Mouse (Mus musculus): ENCODE measurements at regions not wholly inside any gene's neighbourhood (a gene's known extent, or its start where the extent isn't known, plus 50 kb on each side); places are given as distances from the start of the nearest gene placed in this dataset.
A peak's percentile ranks its signal among the peaks of the same experiment; 100 is the strongest.

DNA sequence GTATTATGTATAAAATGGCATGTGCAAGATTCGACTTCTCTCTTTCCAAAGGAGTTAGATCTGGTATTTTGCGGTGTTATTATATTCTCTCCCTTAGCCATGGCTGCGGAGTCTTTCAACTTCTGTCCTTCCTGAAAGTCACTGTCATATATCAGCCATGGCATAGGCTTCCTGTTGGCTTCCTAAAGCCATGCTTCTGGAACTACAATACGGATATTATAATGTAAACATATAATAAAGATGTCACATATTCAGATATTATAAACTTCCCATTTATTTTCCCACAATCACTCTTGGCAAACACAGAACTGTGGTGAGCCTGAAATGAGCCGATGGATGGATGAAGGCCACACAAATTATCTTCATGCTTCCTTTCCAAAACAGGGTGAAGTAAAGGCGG, 240.8 kb downstream of the Basp1 start:
- no peaks in the 10 kb centered on the region for H3K27me3 ChIP-seq (ENCODE audit: control insufficient read depth, insufficient read depth, low read depth, low read length)
- no peaks in the 10 kb centered on the region for H3K4me1 ChIP-seq (ENCODE audit: control insufficient read depth, insufficient read depth, low read length)
- H3K9me3 ChIP-seq (replicated peaks; ENCODE audit: control insufficient read depth, low read length, poor library complexity, severe bottlenecking), result no peaks in the 10 kb centered on the region
- no peak overlapping the region for H3K9ac ChIP-seq (ENCODE audit: low read depth, low read length)
- 94% methylated on average over 6 of the region's 6 CpGs for WGBS
- no peak overlapping the region for H3K27ac ChIP-seq (ENCODE audit: low read length)
- no peaks in the 10 kb centered on the region for H3K36me3 ChIP-seq (ENCODE audit: control insufficient read depth, insufficient read depth, low read length)
- no peak overlapping the region for H3K4me3 ChIP-seq (ENCODE audit: low read depth, low read length)
- H3K4me2 ChIP-seq (ENCODE audit: low read length), result no peak overlapping the region
- no peak for ATAC-seq

DNA sequence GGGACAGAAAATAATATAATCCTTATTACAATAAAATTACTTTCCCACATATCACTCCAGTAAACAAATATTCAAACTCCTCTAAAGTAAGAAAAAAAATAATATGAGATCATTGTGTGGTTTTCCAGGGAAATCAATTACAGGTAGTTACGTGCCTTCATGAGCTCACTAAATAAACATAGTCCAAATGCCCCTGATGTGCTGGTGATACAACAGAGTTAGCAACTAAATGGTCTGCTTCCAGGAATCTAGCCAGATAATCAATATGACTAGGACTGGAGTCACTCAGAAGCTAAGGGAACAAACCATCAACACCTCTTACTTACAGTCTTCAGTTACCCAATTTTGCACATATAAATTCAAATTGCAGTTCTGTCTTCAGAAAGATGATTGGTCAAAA, 267.2 kb downstream of the Basp1 start:
- peaks cover 1% of the 10 kb centered on the region; the same call in 1 of the 2 replicates for H3K4me1 ChIP-seq (ENCODE audit: control insufficient read depth, insufficient read depth, low read length)
- no peak overlapping the region for H3K27ac ChIP-seq (ENCODE audit: low read length)
- H3K36me3 ChIP-seq (ENCODE audit: control insufficient read depth, insufficient read depth, low read length), result no peaks in the 10 kb centered on the region
- 97% methylated on average over 1 of the region's 1 CpGs for WGBS
- no peak overlapping the region for H3K4me2 ChIP-seq (ENCODE audit: low read length)
- no peaks in the 10 kb centered on the region for H3K27me3 ChIP-seq (ENCODE audit: control insufficient read depth, insufficient read depth, low read depth, low read length)
- no peak overlapping the region for H3K9ac ChIP-seq (ENCODE audit: low read depth, low read length)
- no peaks in the 10 kb centered on the region for H3K9me3 ChIP-seq (replicated peaks; ENCODE audit: control insufficient read depth, low read length, poor library complexity, severe bottlenecking)
- ATAC-seq, result no peak
- no peak overlapping the region for H3K4me3 ChIP-seq (ENCODE audit: low read depth, low read length)

- Histone ChIP-seq H3K27ac (ENCODE audit: low read length) (no peak overlapping the region), H3K4me1 (ENCODE audit: control insufficient read depth, insufficient read depth, low read length) (peaks cover 9% of the 10 kb centered on the region), H3K27me3 (ENCODE audit: control insufficient read depth, insufficient read depth, low read depth, low read length) (no peaks in the 10 kb centered on the region), H3K36me3 (ENCODE audit: control insufficient read depth, insufficient read depth, low read length) (no peaks in the 10 kb centered on the region), H3K4me3 (ENCODE audit: low read depth, low read length) (no peak overlapping the region), H3K9ac (ENCODE audit: low read depth, low read length) (no peak overlapping the region), H3K4me2 (ENCODE audit: low read length) (no peak overlapping the region), H3K9me3 (replicated peaks; ENCODE audit: control insufficient read depth, low read length, poor library complexity, severe bottlenecking) (no peaks in the 10 kb centered on the region)
- ATAC-seq, result no peak
- 77% methylated on average over 1 of the region's 1 CpGs for WGBS
These were observed 269.3 kb downstream of the Basp1 start for GRCm38 (mm10) chr15:25144228-25144627.

DNA sequence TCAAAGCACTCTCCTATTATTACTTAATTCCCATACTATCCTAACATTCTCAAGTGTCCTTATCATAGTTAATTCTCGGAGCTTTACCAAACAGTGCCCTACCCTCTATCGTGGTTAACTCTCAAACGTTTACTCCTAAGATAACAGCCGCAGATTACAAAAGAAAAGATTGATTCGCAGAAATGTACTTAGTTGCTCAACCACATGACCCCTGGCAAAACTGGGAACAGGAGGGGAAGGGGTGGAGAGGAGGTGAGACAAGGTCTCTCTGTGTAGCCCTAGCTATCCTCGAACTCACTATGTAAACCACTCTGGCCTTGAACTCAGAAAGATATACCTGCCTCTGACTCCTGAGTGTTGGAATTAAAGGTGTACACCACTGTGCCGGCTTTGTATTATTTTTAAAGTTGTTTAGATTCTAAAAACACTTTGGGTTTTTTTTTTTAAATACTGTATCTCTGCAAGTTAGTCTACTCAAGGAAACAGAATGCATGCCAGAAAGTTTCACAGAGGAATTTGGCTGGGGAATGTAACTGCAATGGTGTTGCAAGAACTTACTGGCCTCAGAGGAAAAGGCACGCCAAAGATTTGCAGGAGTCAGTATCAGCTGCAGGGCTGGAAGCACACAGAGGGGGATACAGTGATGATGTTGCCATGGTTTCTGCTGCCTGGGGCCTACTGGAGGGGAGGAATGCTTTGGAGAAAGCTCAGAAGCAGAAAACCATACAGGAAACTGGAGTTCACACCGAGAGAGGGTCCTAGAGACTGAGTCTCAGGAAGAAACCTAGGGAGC, 273.0 kb downstream of the Basp1 start:
- no peak overlapping the region for H3K4me2 ChIP-seq (ENCODE audit: low read length)
- peak overlapping the region; percentile 42; the same call in 1 of the 2 replicates for H3K27ac ChIP-seq (ENCODE audit: low read length)
- H3K4me1 ChIP-seq (ENCODE audit: control insufficient read depth, insufficient read depth, low read length), result peaks cover 13% of the 10 kb centered on the region
- H3K4me3 ChIP-seq (ENCODE audit: low read depth, low read length), result no peak overlapping the region
- no peaks in the 10 kb centered on the region for H3K27me3 ChIP-seq (ENCODE audit: control insufficient read depth, insufficient read depth, low read depth, low read length)
- H3K36me3 ChIP-seq (ENCODE audit: control insufficient read depth, insufficient read depth, low read length), result no peaks in the 10 kb centered on the region
- peak; percentile 87 for ATAC-seq
- no peaks in the 10 kb centered on the region for H3K9me3 ChIP-seq (replicated peaks; ENCODE audit: control insufficient read depth, low read length, poor library complexity, severe bottlenecking)
- WGBS, result 66% methylated on average over 9 of the region's 9 CpGs
- no peak overlapping the region for H3K9ac ChIP-seq (ENCODE audit: low read depth, low read length)

DNA sequence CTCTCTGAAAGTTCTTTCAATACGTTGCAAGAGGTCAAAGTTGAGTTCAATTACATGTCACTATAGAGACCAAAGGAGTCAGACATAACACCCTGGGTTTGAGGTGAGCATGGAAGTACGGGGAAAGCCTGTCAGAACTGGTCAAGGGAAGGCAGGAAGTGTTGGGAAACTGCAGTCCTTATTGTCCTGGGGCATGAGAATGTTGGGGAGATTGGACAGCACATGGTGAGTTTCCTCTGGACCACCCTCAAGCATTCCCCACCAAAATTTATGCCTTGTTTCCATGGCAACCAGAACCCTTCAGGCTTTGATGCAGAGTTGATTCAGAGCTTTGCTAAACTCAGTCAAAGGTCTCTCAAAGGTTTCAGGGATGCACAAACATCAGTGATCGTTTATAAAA, 276.5 kb downstream of the Basp1 start:
- H3K9me3 ChIP-seq (replicated peaks; ENCODE audit: control insufficient read depth, low read length, poor library complexity, severe bottlenecking), result no peaks in the 10 kb centered on the region
- H3K27ac ChIP-seq (ENCODE audit: low read length), result no peak overlapping the region
- no peak overlapping the region for H3K4me2 ChIP-seq (ENCODE audit: low read length)
- no peak overlapping the region for H3K4me3 ChIP-seq (ENCODE audit: low read depth, low read length)
- WGBS, result 10% methylated on average over 3 of the region's 3 CpGs
- ATAC-seq, result no peak
- H3K4me1 ChIP-seq (ENCODE audit: control insufficient read depth, insufficient read depth, low read length), result peaks cover 13% of the 10 kb centered on the region
- no peak overlapping the region for H3K9ac ChIP-seq (ENCODE audit: low read depth, low read length)
- no peaks in the 10 kb centered on the region for H3K27me3 ChIP-seq (ENCODE audit: control insufficient read depth, insufficient read depth, low read depth, low read length)
- no peaks in the 10 kb centered on the region for H3K36me3 ChIP-seq (ENCODE audit: control insufficient read depth, insufficient read depth, low read length)

DNA sequence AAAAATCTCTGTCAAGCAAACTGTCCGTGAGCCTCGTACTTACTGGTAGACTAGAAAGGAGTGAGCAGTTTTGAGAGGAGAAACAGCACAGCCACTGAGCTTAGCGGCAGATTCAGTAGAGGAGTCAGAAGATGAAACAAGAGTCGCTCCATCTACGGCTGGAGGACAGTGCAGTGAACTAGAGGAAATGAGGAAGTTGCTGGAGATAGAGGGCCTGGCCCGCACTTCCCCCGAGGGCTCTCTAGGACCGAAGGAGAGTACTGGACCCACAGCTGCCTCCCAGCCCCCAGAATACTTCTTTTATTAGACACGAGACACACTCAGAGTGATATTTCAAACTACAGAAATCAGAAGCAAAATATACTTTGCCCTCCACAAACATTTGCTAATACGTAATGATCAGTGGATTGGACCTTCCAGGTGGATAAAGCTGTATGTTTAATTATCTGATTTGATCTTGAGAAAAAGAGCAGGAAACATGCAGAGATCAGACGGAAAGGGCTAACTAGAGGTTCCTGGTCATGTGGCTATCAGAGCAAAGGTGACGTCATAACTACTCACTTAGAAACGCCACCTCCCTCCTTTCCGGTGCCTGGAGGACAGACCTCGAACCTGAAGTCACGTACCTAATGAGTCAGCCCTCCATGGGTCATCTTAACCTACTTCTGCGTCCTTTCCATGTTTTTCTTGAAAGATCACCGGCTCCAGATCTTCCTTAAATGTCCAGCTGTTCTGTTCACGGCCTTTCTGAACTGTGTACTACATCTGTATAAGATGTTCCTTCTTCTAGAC, 277.9 kb downstream of the Basp1 start:
- no peaks in the 10 kb centered on the region for H3K9me3 ChIP-seq (replicated peaks; ENCODE audit: control insufficient read depth, low read length, poor library complexity, severe bottlenecking)
- peaks cover 5% of the 10 kb centered on the region; the same call in 1 of the 2 replicates for H3K4me1 ChIP-seq (ENCODE audit: control insufficient read depth, insufficient read depth, low read length)
- no peak for ATAC-seq
- no peak overlapping the region for H3K27ac ChIP-seq (ENCODE audit: low read length)
- H3K27me3 ChIP-seq (ENCODE audit: control insufficient read depth, insufficient read depth, low read depth, low read length), result no peaks in the 10 kb centered on the region
- H3K9ac ChIP-seq (ENCODE audit: low read depth, low read length), result no peak overlapping the region
- H3K36me3 ChIP-seq (ENCODE audit: control insufficient read depth, insufficient read depth, low read length), result no peaks in the 10 kb centered on the region
- H3K4me3 ChIP-seq (ENCODE audit: low read depth, low read length), result no peak overlapping the region
- no peak overlapping the region for H3K4me2 ChIP-seq (ENCODE audit: low read length)
- 87% methylated on average over 19 of the region's 19 CpGs for WGBS

DNA sequence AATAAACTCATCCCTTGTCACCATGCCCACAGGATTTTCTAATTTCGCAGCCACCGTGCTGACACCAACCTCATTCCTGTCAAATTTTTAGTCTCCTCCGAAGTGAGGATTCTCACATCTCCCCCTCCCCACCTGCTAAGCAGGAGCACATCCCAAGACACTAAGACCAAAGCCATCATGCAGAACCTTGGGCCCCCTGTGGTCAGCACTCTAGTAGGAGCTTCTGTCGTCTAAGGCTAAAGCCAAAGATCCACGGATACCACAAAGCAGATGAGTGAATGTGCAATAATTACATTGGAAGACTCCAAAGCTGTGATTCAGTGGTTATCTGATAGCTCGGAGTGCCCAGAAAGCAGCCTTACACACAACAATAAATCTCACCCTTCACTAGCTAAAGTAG, 283.5 kb downstream of the Basp1 start:
- WGBS, result 43% methylated on average over 6 of the region's 6 CpGs
- no peak overlapping the region for H3K27ac ChIP-seq (ENCODE audit: low read length)
- H3K4me3 ChIP-seq (ENCODE audit: low read depth, low read length), result no peak overlapping the region
- no peaks in the 10 kb centered on the region for H3K36me3 ChIP-seq (ENCODE audit: control insufficient read depth, insufficient read depth, low read length)
- H3K27me3 ChIP-seq (ENCODE audit: control insufficient read depth, insufficient read depth, low read depth, low read length), result no peaks in the 10 kb centered on the region
- no peak for ATAC-seq
- H3K4me2 ChIP-seq (ENCODE audit: low read length), result no peak overlapping the region
- H3K9me3 ChIP-seq (replicated peaks; ENCODE audit: control insufficient read depth, low read length, poor library complexity, severe bottlenecking), result no peaks in the 10 kb centered on the region
- no peak overlapping the region for H3K9ac ChIP-seq (ENCODE audit: low read depth, low read length)
- H3K4me1 ChIP-seq (ENCODE audit: control insufficient read depth, insufficient read depth, low read length), result peaks cover 3% of the 10 kb centered on the region; the same call in 1 of the 2 replicates

- Histone ChIP-seq H3K4me3 (ENCODE audit: low read depth, low read length) (no peak overlapping the region), H3K4me2 (ENCODE audit: low read length) (peak overlapping the region; percentile 32), H3K9ac (ENCODE audit: low read depth, low read length) (no peak overlapping the region), H3K27ac (ENCODE audit: low read length) (no peak overlapping the region), H3K27me3 (ENCODE audit: control insufficient read depth, insufficient read depth, low read depth, low read length) (no peaks in the 10 kb centered on the region), H3K9me3 (replicated peaks; ENCODE audit: control insufficient read depth, low read length, poor library complexity, severe bottlenecking) (no peaks in the 10 kb centered on the region), H3K36me3 (ENCODE audit: control insufficient read depth, insufficient read depth, low read length) (no peaks in the 10 kb centered on the region), H3K4me1 (ENCODE audit: control insufficient read depth, insufficient read depth, low read length) (peaks cover 3% of the 10 kb centered on the region; the same call in 1 of the 2 replicates)
- WGBS, result 53% methylated on average over 5 of the region's 5 CpGs
- peak; percentile 77 for ATAC-seq
These were observed 284.0 kb downstream of the Basp1 start for GRCm38 (mm10) chr15:25129572-25129971.

GRCm38 (mm10) chr15:25120441-25120840, 293.1 kb downstream of the Basp1 start:
- Histone ChIP-seq H3K4me1 (ENCODE audit: control insufficient read depth, insufficient read depth, low read length) (no peaks in the 10 kb centered on the region), H3K9ac (ENCODE audit: low read depth, low read length) (no peak overlapping the region), H3K27ac (ENCODE audit: low read length) (no peak overlapping the region), H3K4me2 (ENCODE audit: low read length) (no peak overlapping the region), H3K27me3 (ENCODE audit: control insufficient read depth, insufficient read depth, low read depth, low read length) (no peaks in the 10 kb centered on the region), H3K4me3 (ENCODE audit: low read depth, low read length) (no peak overlapping the region), H3K9me3 (replicated peaks; ENCODE audit: control insufficient read depth, low read length, poor library complexity, severe bottlenecking) (no peaks in the 10 kb centered on the region), H3K36me3 (ENCODE audit: control insufficient read depth, insufficient read depth, low read length) (no peaks in the 10 kb centered on the region)
- WGBS, result 39% methylated on average over 4 of the region's 4 CpGs
- no peak for ATAC-seq
